Mouse (Mus musculus): Measurements from ENCODE around the gene Slc16a1. TPM values are rescaled to one million over a fixed set of nuclear protein-coding genes. Genes with fewer than 3 reads are reported as not detected.

Gene Slc16a1
- polyA plus RNA-seq, 1 experiment: 25.8 TPM

DNA sequence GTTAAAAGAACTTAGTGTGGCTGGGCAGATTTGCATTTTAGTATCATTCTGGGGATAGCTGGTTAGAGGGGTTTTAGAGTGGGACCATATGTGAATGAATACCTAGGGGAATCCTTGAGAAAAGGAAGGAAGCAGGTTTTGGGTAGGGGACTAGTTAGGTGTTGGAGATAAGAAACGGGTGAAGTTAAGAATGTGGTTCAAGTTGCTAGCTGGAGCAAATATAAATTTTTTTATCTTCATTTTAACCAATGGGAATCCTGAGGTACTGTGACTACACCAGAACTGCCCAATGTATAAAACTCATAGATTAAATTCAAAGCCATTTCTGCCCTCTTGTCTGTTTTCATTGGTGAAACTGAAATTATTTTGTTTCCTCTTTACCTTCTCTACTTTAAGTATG, 2.8 kb downstream of the Slc16a1 start:
- Histone ChIP-seq H3K79me2 (ENCODE audit: control insufficient read depth, insufficient read depth) (peaks cover 99% of the 10 kb centered on the region), H3K79me3 (ENCODE audit: low read depth) (peaks cover 80% of the 10 kb centered on the region), H3K27me3 (ENCODE audit: control insufficient read depth, insufficient read depth, insufficient read length) (no peaks in the 10 kb centered on the region), H3K36me3 (ENCODE audit: control insufficient read depth, insufficient read depth) (no peaks in the 10 kb centered on the region), H3K4me3 (ENCODE audit: insufficient read depth, poor library complexity, severe bottlenecking) (no peak overlapping the region), H3ac (ENCODE audit: control insufficient read depth, insufficient read length, low read depth) (no peak overlapping the region)
- TF ChIP-seq USF1 (IDR thresholded peaks at IDR 0.05; ENCODE audit: low read depth) (no peak), MYOD1 (IDR thresholded peaks at IDR 0.05; ENCODE audit: control insufficient read depth, insufficient read length, low read depth) (no peak), FOSL1 (IDR thresholded peaks at IDR 0.05; ENCODE audit: insufficient read depth, low read length, poor library complexity, severe bottlenecking) (no peak), CTCF (IDR thresholded peaks at IDR 0.05; ENCODE audit: control insufficient read depth, insufficient read depth, insufficient read length) (no peak), MAX (IDR thresholded peaks at IDR 0.05) (no peak), CEBPB (IDR thresholded peaks at IDR 0.05; ENCODE audit: low read depth) (no peak), MYOG (IDR thresholded peaks at IDR 0.05; ENCODE audit: control insufficient read depth, extremely low read depth, insufficient read length) (no peak)

DNA sequence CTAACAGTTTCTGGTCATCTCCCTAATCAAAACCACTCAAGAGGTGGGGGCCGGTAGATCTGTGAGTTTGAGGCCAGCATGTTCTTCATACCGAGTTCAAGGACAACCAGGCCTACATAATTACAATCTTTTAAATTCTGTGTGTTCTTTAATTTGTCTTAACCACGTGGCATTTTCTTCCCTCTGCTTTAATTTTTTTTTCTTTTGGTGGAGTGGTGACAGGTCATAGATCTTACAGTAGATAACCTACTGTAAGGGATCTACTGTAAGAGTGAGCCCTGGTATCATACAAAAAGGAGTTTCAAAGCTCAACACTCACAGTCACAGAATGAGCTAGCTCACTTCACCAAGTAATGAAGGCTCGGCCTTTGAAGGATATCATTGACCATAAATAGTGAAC, 4.6 kb downstream of the Slc16a1 start:
- TF ChIP-seq MAX (IDR thresholded peaks at IDR 0.05) (no peak), FOSL1 (IDR thresholded peaks at IDR 0.05; ENCODE audit: insufficient read depth, low read length, poor library complexity, severe bottlenecking) (no peak), CTCF (IDR thresholded peaks at IDR 0.05; ENCODE audit: control insufficient read depth, insufficient read depth, insufficient read length) (no peak), CEBPB (IDR thresholded peaks at IDR 0.05; ENCODE audit: low read depth) (no peak), MYOG (IDR thresholded peaks at IDR 0.05; ENCODE audit: control insufficient read depth, extremely low read depth, insufficient read length) (no peak), MYOD1 (IDR thresholded peaks at IDR 0.05; ENCODE audit: control insufficient read depth, insufficient read length, low read depth) (no peak)
- no peaks in the 10 kb centered on the region for H3K27me3 ChIP-seq (ENCODE audit: control insufficient read depth, insufficient read depth, insufficient read length)
- H3K4me3 ChIP-seq (ENCODE audit: insufficient read depth, poor library complexity, severe bottlenecking): no peak overlapping the region
- peaks cover 93% of the 10 kb centered on the region for H3K79me3 ChIP-seq (ENCODE audit: low read depth)
- H3K36me3 ChIP-seq (ENCODE audit: control insufficient read depth, insufficient read depth): no peaks in the 10 kb centered on the region
- H3ac ChIP-seq (ENCODE audit: control insufficient read depth, insufficient read length, low read depth): no peak overlapping the region
- H3K79me2 ChIP-seq (ENCODE audit: control insufficient read depth, insufficient read depth): peaks cover 100% of the 10 kb centered on the region

DNA sequence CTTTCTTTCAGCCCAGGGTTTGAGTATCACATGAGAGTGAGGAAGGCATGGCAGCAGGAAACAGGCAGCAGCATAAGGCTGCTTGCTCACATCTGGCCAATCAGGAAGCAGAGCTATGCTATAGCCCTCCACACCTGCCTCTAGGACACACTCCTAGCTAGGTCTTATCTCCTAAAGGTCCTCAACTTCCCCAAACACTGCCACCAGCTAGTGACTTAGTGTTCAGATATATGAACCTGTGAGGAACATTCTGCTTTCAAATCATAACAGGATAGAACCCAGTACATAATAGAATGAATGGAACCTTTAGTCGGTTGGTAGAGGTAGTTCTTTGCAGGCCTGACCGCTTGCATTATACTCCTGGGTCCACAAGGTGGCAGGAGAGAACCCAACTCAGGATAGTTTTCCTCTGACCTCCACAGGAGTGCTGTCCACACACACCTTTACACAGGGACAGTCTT, 5.4 kb downstream of the Slc16a1 start:
- peaks cover 100% of the 10 kb centered on the region for H3K79me2 ChIP-seq (ENCODE audit: control insufficient read depth, insufficient read depth)
- H3K36me3 ChIP-seq (ENCODE audit: control insufficient read depth, insufficient read depth): no peaks in the 10 kb centered on the region
- H3K27me3 ChIP-seq (ENCODE audit: control insufficient read depth, insufficient read depth, insufficient read length): no peaks in the 10 kb centered on the region
- H3K79me3 ChIP-seq (ENCODE audit: low read depth): peaks cover 96% of the 10 kb centered on the region
- H3ac ChIP-seq (ENCODE audit: control insufficient read depth, insufficient read length, low read depth): no peak overlapping the region
- TF ChIP-seq USF1 (IDR thresholded peaks at IDR 0.05; ENCODE audit: low read depth) (no peak), CTCF (IDR thresholded peaks at IDR 0.05; ENCODE audit: control insufficient read depth, insufficient read depth, insufficient read length) (peak; percentile 31), MYOD1 (IDR thresholded peaks at IDR 0.05; ENCODE audit: control insufficient read depth, insufficient read length, low read depth) (no peak), CEBPB (IDR thresholded peaks at IDR 0.05; ENCODE audit: low read depth) (no peak)
- no peak overlapping the region for H3K4me3 ChIP-seq (ENCODE audit: insufficient read depth, poor library complexity, severe bottlenecking)

DNA sequence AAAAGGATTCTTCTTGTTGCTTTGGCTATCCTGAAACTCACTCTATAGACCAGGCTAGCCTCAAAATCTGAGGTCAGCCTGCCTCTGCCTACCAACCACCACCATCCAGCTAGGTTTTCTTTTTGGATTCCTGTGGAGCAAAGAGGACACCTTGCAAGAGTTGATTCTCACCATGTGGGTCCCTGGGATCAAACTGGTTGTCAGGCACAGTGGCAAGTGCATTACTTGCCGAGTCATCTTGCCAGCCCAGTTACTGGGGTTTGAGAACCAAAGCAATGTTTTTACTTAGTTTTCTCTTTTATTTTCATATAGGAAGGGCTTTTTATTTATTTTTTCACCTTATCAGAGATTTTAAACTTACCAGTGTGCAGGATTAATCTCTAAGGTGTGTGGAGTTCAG, 5.9 kb downstream of the Slc16a1 start:
- H3K36me3 ChIP-seq (ENCODE audit: control insufficient read depth, insufficient read depth): peaks cover 3% of the 10 kb centered on the region
- H3K79me2 ChIP-seq (ENCODE audit: control insufficient read depth, insufficient read depth): peaks cover 100% of the 10 kb centered on the region
- H3K27me3 ChIP-seq (ENCODE audit: control insufficient read depth, insufficient read depth, insufficient read length): no peaks in the 10 kb centered on the region
- TF ChIP-seq CTCF (IDR thresholded peaks at IDR 0.05; ENCODE audit: control insufficient read depth, insufficient read depth, insufficient read length): no peak
- no peak for TF ChIP-seq FOSL1 (IDR thresholded peaks at IDR 0.05; ENCODE audit: insufficient read depth, low read length, poor library complexity, severe bottlenecking)
- no peak for TF ChIP-seq MAX (IDR thresholded peaks at IDR 0.05)
- TF ChIP-seq MYOD1 (IDR thresholded peaks at IDR 0.05; ENCODE audit: control insufficient read depth, insufficient read length, low read depth): no peak
- TF ChIP-seq CEBPB (IDR thresholded peaks at IDR 0.05; ENCODE audit: low read depth): no peak
- TF ChIP-seq USF1 (IDR thresholded peaks at IDR 0.05; ENCODE audit: low read depth): no peak
- TF ChIP-seq MYOG (IDR thresholded peaks at IDR 0.05; ENCODE audit: control insufficient read depth, extremely low read depth, insufficient read length): no peak
- H3K79me3 ChIP-seq (ENCODE audit: low read depth): peaks cover 95% of the 10 kb centered on the region
- no peak overlapping the region for H3K4me3 ChIP-seq (ENCODE audit: insufficient read depth, poor library complexity, severe bottlenecking)
- no peak overlapping the region for H3ac ChIP-seq (ENCODE audit: control insufficient read depth, insufficient read length, low read depth)

DNA sequence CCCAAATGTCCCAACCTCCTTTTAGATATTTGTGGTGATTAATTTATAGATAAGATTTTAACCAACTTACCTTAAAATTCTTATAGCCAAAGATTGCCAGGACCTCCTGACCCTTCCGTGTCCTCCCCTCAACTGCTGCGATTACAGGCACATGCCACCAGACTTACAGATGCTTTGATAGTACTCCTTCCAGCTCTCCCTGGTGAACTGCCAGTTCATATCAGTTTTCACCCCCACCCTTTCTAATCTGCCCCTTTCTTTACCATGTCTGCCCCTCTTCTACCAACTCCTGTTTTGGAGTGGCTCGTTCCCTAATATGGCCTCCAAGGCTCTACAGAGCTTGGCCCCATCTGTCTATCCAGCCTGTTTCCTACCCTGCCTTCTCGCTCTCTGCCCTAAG, 15.8 kb downstream of the Slc16a1 start:
- no peak overlapping the region for H3ac ChIP-seq (ENCODE audit: control insufficient read depth, insufficient read length, low read depth)
- H3K27me3 ChIP-seq (ENCODE audit: control insufficient read depth, insufficient read depth, insufficient read length): no peaks in the 10 kb centered on the region
- TF ChIP-seq CEBPB (IDR thresholded peaks at IDR 0.05; ENCODE audit: low read depth) (no peak), MYOG (IDR thresholded peaks at IDR 0.05; ENCODE audit: control insufficient read depth, extremely low read depth, insufficient read length) (no peak), USF1 (IDR thresholded peaks at IDR 0.05; ENCODE audit: low read depth) (no peak), MYOD1 (IDR thresholded peaks at IDR 0.05; ENCODE audit: control insufficient read depth, insufficient read length, low read depth) (no peak), CTCF (IDR thresholded peaks at IDR 0.05; ENCODE audit: control insufficient read depth, insufficient read depth, insufficient read length) (no peak), MAX (IDR thresholded peaks at IDR 0.05) (no peak), FOSL1 (IDR thresholded peaks at IDR 0.05; ENCODE audit: insufficient read depth, low read length, poor library complexity, severe bottlenecking) (no peak)
- H3K4me3 ChIP-seq (ENCODE audit: insufficient read depth, poor library complexity, severe bottlenecking): no peak overlapping the region
- H3K79me2 ChIP-seq (ENCODE audit: control insufficient read depth, insufficient read depth): peaks cover 16% of the 10 kb centered on the region
- H3K79me3 ChIP-seq (ENCODE audit: low read depth): peaks cover 12% of the 10 kb centered on the region
- peaks cover 75% of the 10 kb centered on the region for H3K36me3 ChIP-seq (ENCODE audit: control insufficient read depth, insufficient read depth)

DNA sequence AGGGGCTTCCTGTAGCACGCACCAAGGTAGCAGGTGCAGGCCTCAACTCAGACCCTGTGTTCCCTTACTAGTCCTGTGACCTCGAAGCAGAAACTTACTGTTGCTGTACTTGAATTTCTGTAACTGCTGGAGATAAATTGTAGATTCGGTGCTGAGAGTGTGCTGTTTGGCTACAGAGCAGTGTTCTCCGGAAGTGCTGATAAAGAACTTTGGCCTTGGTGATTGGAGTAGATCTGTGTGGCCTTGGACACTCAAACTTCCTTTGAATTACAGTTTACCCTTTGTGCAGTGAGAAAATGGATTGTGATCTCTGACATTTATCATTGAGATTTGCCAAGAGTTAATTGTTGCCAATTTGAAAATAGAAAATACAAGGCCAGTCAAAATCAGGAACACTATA, 16.5 kb downstream of the Slc16a1 start:
- peaks cover 7% of the 10 kb centered on the region for H3K79me3 ChIP-seq (ENCODE audit: low read depth)
- H3K27me3 ChIP-seq (ENCODE audit: control insufficient read depth, insufficient read depth, insufficient read length): no peaks in the 10 kb centered on the region
- H3K36me3 ChIP-seq (ENCODE audit: control insufficient read depth, insufficient read depth): peaks cover 70% of the 10 kb centered on the region
- no peak overlapping the region for H3K4me3 ChIP-seq (ENCODE audit: insufficient read depth, poor library complexity, severe bottlenecking)
- peaks cover 9% of the 10 kb centered on the region for H3K79me2 ChIP-seq (ENCODE audit: control insufficient read depth, insufficient read depth)
- no peak for TF ChIP-seq MYOD1 (IDR thresholded peaks at IDR 0.05; ENCODE audit: control insufficient read depth, insufficient read length, low read depth)
- H3ac ChIP-seq (ENCODE audit: control insufficient read depth, insufficient read length, low read depth): no peak overlapping the region
